Mouse (Mus musculus) ES-Bruce4 (cell line): ENCODE measurements around the gene Plod1. TPM values are rescaled to one million over a fixed set of nuclear protein-coding genes. Genes with fewer than 3 reads are reported as not detected.

ENCODE experiments used
- H3K27ac ChIP-seq: 2 replicates; pipeline ENCODE4 v1.5.1; 2012; ENCODE audit warnings: low read length, inconsistent platforms; ENCODE audit not compliant: insufficient read depth
- H3K27me3 ChIP-seq: 2 replicates; pipeline ENCODE4 v1.6.1; 2012; ENCODE audit warnings: mild to moderate bottlenecking, low read length, inconsistent platforms; ENCODE audit not compliant: control insufficient read depth, poor library complexity, insufficient read depth, severe bottlenecking
- H3K36me3 ChIP-seq: 2 replicates; pipeline ENCODE4 v1.6.1; 2012; ENCODE audit warnings: inconsistent platforms, mild to moderate bottlenecking, low read length, moderate library complexity; ENCODE audit not compliant: control insufficient read depth, poor library complexity, insufficient read depth, severe bottlenecking
- H3K4me1 ChIP-seq: one replicate; pipeline ENCODE4 v1.8.1; 2011; ENCODE audit warnings: low read length; ENCODE audit not compliant: control insufficient read depth, insufficient read depth
- H3K4me3 ChIP-seq: 2 replicates; pipeline ENCODE4 v1.5.1; 2011; ENCODE audit warnings: low read depth, mild to moderate bottlenecking, low read length
- H3K9ac ChIP-seq: 2 replicates; pipeline ENCODE4 v1.6.1; 2012; ENCODE audit warnings: low read depth, mild to moderate bottlenecking, inconsistent platforms; ENCODE audit not compliant: poor library complexity, severe bottlenecking
- H3K9me3 ChIP-seq: replicated peaks from 2 replicates; pipeline ENCODE4 v1.6.1; 2012; ENCODE audit warnings: mild to moderate bottlenecking, low read length, inconsistent platforms; ENCODE audit not compliant: control insufficient read depth, poor library complexity, insufficient read depth, severe bottlenecking
- CTCF ChIP-seq: IDR thresholded peaks from one replicate; pipeline ENCODE4 v1.8.1; 2011; ENCODE audit warnings: low read depth, low read length
- EP300 ChIP-seq: IDR thresholded peaks from 2 replicates; pipeline ENCODE4 v1.6.1; 2011; ENCODE audit warnings: low read depth, low read length; ENCODE audit not compliant: insufficient read depth
- POLR2A ChIP-seq: IDR thresholded peaks from one replicate; pipeline ENCODE4 v1.8.1; 2011; ENCODE audit warnings: low read length; ENCODE audit not compliant: insufficient read depth
- polyA plus RNA-seq: library from polyadenylated mRNA; stranded (reverse); fragments of >200 nt; gene quantifications from 2 replicates; pipeline ENCODE4 v1.2.4, GENCODE M21; 2011; ENCODE audit warnings: low read depth; ENCODE audit not compliant: missing spikeins, insufficient read depth, insufficient read length

Plod1 gene
- polyA plus RNA-seq, 1 experiment = 26.3 TPM

DNA sequence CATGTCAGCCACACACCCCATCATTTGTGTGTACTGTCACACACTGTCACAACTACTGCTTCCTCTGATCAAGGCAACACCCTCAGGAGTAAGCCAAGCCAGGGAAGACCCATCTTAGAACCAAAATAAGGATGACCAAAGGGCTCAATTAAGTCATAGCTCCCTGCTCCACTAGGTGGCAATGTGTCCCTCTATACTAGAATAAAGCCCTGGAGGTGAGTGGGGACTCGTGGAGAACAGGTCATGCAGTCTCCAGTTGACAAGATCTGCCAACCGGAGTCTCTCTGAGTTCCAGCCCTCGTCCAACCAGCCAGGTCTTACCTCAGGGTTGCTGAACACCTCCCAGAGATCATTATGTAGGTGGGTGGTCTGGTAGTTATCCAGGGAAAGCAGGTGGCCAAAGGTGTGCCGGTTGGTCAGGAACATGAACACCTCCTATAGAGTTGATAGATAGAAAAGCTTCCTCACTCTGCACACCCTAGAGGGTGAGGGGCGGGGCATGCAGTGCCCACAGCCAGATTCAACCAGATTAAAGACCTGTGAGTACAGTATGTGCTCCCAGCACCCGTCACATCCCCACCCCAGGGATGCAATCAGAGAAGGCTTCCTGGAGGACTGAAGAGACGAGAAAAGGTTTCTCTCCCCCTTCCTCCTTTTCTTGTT lies 18.0 kb downstream of the Plod1 start:
- H3K4me3 ChIP-seq = no peak overlapping the region
- H3K9ac ChIP-seq = no peak overlapping the region
- H3K36me3 ChIP-seq = no peaks in the 10 kb centered on the region; the same call in 1 of the 2 replicates
- H3K4me1 ChIP-seq = no peaks in the 10 kb centered on the region
- TF ChIP-seq CTCF (peak; percentile 10), EP300 (no peak), POLR2A (no peak)
- H3K9me3 ChIP-seq = no peaks in the 10 kb centered on the region
- no peaks in the 10 kb centered on the region for H3K27me3 ChIP-seq
- H3K27ac ChIP-seq = no peak overlapping the region

- Histone ChIP-seq H3K27me3 (no peaks in the 10 kb centered on the region), H3K9ac (no peak overlapping the region), H3K27ac (no peak overlapping the region), H3K36me3 (no peaks in the 10 kb centered on the region), H3K4me3 (no peak overlapping the region), H3K4me1 (peaks cover 4% of the 10 kb centered on the region), H3K9me3 (no peaks in the 10 kb centered on the region)
- no peak for TF ChIP-seq POLR2A
- no peak for TF ChIP-seq CTCF
- no peak for TF ChIP-seq EP300
Measured at GRCm38 (mm10) chr4:147909486-147909885, 27.1 kb downstream of the Plod1 start.

- TF ChIP-seq CTCF (no peak), EP300 (no peak), POLR2A (no peak)
- Histone ChIP-seq H3K4me3 (no peak overlapping the region), H3K9ac (no peak overlapping the region), H3K27ac (no peak overlapping the region), H3K4me1 (peaks cover 4% of the 10 kb centered on the region), H3K36me3 (no peaks in the 10 kb centered on the region), H3K9me3 (no peaks in the 10 kb centered on the region), H3K27me3 (no peaks in the 10 kb centered on the region)
Measured at GRCm38 (mm10) chr4:147906230-147906629, 30.3 kb downstream of the Plod1 start.

- no peaks in the 10 kb centered on the region for H3K27me3 ChIP-seq
- no peak for TF ChIP-seq EP300
- no peak for TF ChIP-seq CTCF
- no peak for TF ChIP-seq POLR2A
- H3K4me1 ChIP-seq = peaks cover 4% of the 10 kb centered on the region
- H3K27ac ChIP-seq = no peak overlapping the region
- no peak overlapping the region for H3K4me3 ChIP-seq
- no peaks in the 10 kb centered on the region for H3K36me3 ChIP-seq
- H3K9me3 ChIP-seq = no peaks in the 10 kb centered on the region
- H3K9ac ChIP-seq = no peak overlapping the region
Measured at GRCm38 (mm10) chr4:147905090-147905659, 31.4 kb downstream of the Plod1 start.

- peaks cover 4% of the 10 kb centered on the region for H3K4me1 ChIP-seq
- H3K4me3 ChIP-seq = peak within 1 kb of the TSS; percentile 86
- H3K27ac ChIP-seq = no peak within 1 kb of the TSS
- no peaks in the 10 kb centered on the region for H3K36me3 ChIP-seq
- TF ChIP-seq POLR2A = no peak
- no peak for TF ChIP-seq EP300
- no peak for TF ChIP-seq CTCF
- H3K9ac ChIP-seq = peak within 1 kb of the TSS; percentile 67
- H3K27me3 ChIP-seq = no peaks in the 10 kb centered on the region
- H3K9me3 ChIP-seq = no peaks in the 10 kb centered on the region
Measured at GRCm38 (mm10) chr4:147904313-147905089, 32.1 kb downstream of the Plod1 start, which contains the start of gene Mfn2. Mfn2 (minus strand) TSS chr4:147904704.

- Histone ChIP-seq H3K27me3 (no peaks in the 10 kb centered on the region), H3K9ac (no peak overlapping the region), H3K36me3 (no peaks in the 10 kb centered on the region), H3K4me3 (no peak overlapping the region), H3K4me1 (peaks cover 2% of the 10 kb centered on the region), H3K9me3 (no peaks in the 10 kb centered on the region), H3K27ac (no peak overlapping the region)
- TF ChIP-seq EP300 (no peak), POLR2A (no peak), CTCF (no peak)
Measured at GRCm38 (mm10) chr4:147903601-147904000, 33.0 kb downstream of the Plod1 start.
